ENCODE assay signal across 1 mouse cellular context in the genomic region with DNA sequence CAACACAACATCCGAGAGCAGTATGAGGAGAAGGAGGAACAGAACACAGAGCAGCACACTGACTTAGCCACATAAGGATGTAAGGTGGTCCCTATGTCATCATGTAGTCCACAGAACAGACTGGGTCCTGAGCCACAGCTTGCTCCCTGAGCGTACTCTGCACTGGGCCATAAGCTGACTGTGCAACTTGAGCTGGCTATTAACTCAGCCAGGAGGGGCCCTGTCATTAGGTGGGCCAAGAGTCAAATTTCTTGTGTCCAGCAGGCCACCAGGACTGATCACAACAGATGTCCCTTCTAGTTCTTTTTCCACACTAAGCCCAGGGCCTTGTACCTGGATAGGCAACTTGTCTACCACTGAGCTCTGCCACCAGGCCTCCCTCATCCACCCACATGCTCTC.
TF ChIP-seq lines count a peak whose summit lies in the region.

No protein-coding gene starts in this region.

TF ChIP-seq in CH12.LX, 34 proteins besides CTCF, POLR2A, EP300 and RAD21:
- TF ChIP-seq MYC (IDR thresholded peaks at IDR 0.05; ENCODE audit: low read depth, low read length) (no peak), HCFC1 (IDR thresholded peaks at IDR 0.05; ENCODE audit: low read depth, low read length) (no peak), CHD1 (IDR thresholded peaks at IDR 0.05; ENCODE audit: low read depth, low read length) (no peak), ZNF384 (IDR thresholded peaks at IDR 0.05; ENCODE audit: low read depth, low read length) (no peak), JUN (IDR thresholded peaks at IDR 0.05; ENCODE audit: insufficient read depth, low read depth, low read length) (no peak), ZKSCAN1 (IDR thresholded peaks at IDR 0.05; ENCODE audit: borderline replicate concordance, low read depth, low read length) (no peak), ZMIZ1 (IDR thresholded peaks at IDR 0.05; ENCODE audit: low read depth, low read length) (no peak), MXI1 (IDR thresholded peaks at IDR 0.05; ENCODE audit: low read depth, low read length) (no peak), MEF2A (IDR thresholded peaks at IDR 0.05; ENCODE audit: borderline replicate concordance, low read depth, low read length) (no peak), TCF12 (IDR thresholded peaks at IDR 0.05; ENCODE audit: low read depth, low read length) (no peak), ETS1 (conservative IDR thresholded peaks at IDR 0.05; ENCODE audit: low read depth, low read length) (no peak), IRF4 (IDR thresholded peaks at IDR 0.05; ENCODE audit: low read depth, low read length) (no peak), RCOR1 (conservative IDR thresholded peaks at IDR 0.05; ENCODE audit: low read depth, low read length) (no peak)
TF ChIP-seq in CH12.LX: peak in this region for 0.
